Mouse (Mus musculus): Measurements from ENCODE around the gene Abca7.

GRCm38 (mm10) chr10:79989870-79990269, 6.4 kb upstream of the Abca7 start:
- no peak for TF ChIP-seq CTCF (IDR thresholded peaks at IDR 0.05; ENCODE audit: borderline replicate concordance, insufficient read depth, low read length)
- peak; percentile 62; the same call in 1 of the 2 replicates for TF ChIP-seq POLR2A (IDR thresholded peaks at IDR 0.05; ENCODE audit: low read depth, low read length)

Measured in embryonic fibroblast, embryonic 13.5 days (primary cell).